Mouse (Mus musculus) heart, embryonic 15.5 days (tissue): Measurements from ENCODE around the gene Sgsm2. TPM values are rescaled to one million over a fixed set of nuclear protein-coding genes. Genes with fewer than 3 reads are reported as not detected.

Experiments
- ATAC-seq: fragments of 200-750 bp; cut with Nextera tagmentation; replicated peaks from 2 replicates; pipeline ENCODE4 v1.8.0; 2017; ENCODE audit warnings: low read depth, moderate TSS enrichment; ENCODE audit not compliant: insufficient number of reproducible peaks, insufficient read depth, low FRiP score
- H3K27ac ChIP-seq: fragments of 300-500 bp; sonication (generic); 2 replicates; pipeline ENCODE4 v1.5.1; 2015; ENCODE audit warnings: mild to moderate bottlenecking, inconsistent platforms
- H3K27me3 ChIP-seq: fragments of 300-500 bp; sonication (generic); 2 replicates; pipeline ENCODE4 v1.6.1; 2015; ENCODE audit warnings: inconsistent platforms
- H3K36me3 ChIP-seq: fragments of 300-500 bp; sonication (generic); 2 replicates; pipeline ENCODE4 v1.6.1; 2015; ENCODE audit warnings: mild to moderate bottlenecking, inconsistent platforms
- H3K4me1 ChIP-seq: fragments of 300-500 bp; sonication (generic); replicated peaks from 2 replicates; pipeline ENCODE4 v1.6.1; 2015; ENCODE audit warnings: inconsistent platforms
- H3K4me2 ChIP-seq: fragments of 300-500 bp; sonication (generic); 2 replicates; pipeline ENCODE4 v1.6.1; 2015; ENCODE audit warnings: inconsistent platforms, mild to moderate bottlenecking, moderate library complexity
- H3K4me3 ChIP-seq: fragments of 300-500 bp; sonication (generic); 2 replicates; pipeline ENCODE4 v1.5.1; 2015; ENCODE audit warnings: mild to moderate bottlenecking, inconsistent platforms
- H3K9ac ChIP-seq: fragments of 300-500 bp; sonication (generic); 2 replicates; pipeline ENCODE4 v1.6.1; 2015; ENCODE audit warnings: mild to moderate bottlenecking, inconsistent platforms
- H3K9me3 ChIP-seq: fragments of 300-500 bp; sonication (generic); replicated peaks from 2 replicates; pipeline ENCODE4 v1.6.1; 2016; ENCODE audit warnings: inconsistent platforms
- whole genome bisulfite sequencing: fragments of 180-500 bp; shearing (Covaris S2); methylation state at CpG from one replicate; pipeline ENCODE4 v1.1.7; 2015; ENCODE audit warnings: mixed read lengths; 5-methylcytosine and 5-hydroxymethylcytosine counted together
- polyA plus RNA-seq: library from polyadenylated mRNA; unstranded; fragments of >200 nt; fragmentation: Nextera tagmentation; extraction: Ambion mirVana; gene quantifications from 2 replicates; pipeline ENCODE4 v1.2.1, GENCODE M21; 2015

The Sgsm2 gene
- polyA plus RNA-seq, 1 experiment from 2014 or later, result 3.5 TPM

DNA sequence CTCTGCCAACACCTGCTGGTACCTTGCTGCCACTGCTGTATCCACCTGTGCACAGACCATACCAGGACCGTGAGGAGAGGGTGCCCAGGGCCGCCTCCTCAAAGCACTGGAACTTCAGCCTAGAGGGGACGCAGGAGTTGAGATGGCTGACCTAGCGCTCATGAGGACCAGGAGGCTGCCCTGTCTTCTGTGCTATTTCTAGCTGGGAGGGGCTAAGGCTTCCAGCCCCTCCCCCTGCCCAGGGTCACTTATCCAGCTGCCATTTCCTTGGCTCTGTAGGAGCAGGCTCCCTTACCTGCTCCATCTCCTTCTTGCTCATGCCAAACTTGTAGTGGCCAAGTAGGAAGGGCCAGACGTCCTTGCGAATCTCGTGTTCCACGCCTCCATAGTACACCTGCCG is 39.1 kb downstream of the Sgsm2 start:
- Histone ChIP-seq H3K4me1 (0 out of 2 replicates have a peak, but pooled peaks cover 6% of the 10 kb centered on the region), H3K27ac (no peak overlapping the region), H3K9ac (no peak overlapping the region), H3K9me3 (no peaks in the 10 kb centered on the region), H3K27me3 (no peaks in the 10 kb centered on the region), H3K4me2 (no peak overlapping the region), H3K4me3 (no peak overlapping the region), H3K36me3 (no peaks in the 10 kb centered on the region; the same call in 1 of the 2 replicates)
- 80% methylated on average over 9 of the region's 9 CpGs for WGBS
- ATAC-seq, result no peak

GRCm38 (mm10) chr11:74850998-74851661 is 45.7 kb downstream of the Sgsm2 start:
- 73% methylated on average over 14 of the region's 14 CpGs for WGBS
- Histone ChIP-seq H3K27ac (no peak overlapping the region), H3K9me3 (no peaks in the 10 kb centered on the region), H3K27me3 (no peaks in the 10 kb centered on the region), H3K9ac (no peak overlapping the region), H3K4me3 (no peak overlapping the region), H3K4me2 (no peak overlapping the region), H3K36me3 (no peaks in the 10 kb centered on the region; the same call in 1 of the 2 replicates), H3K4me1 (peaks cover 28% of the 10 kb centered on the region)
- no peak for ATAC-seq

GRCm38 (mm10) chr11:74847919-74848521 is 48.8 kb downstream of the Sgsm2 start:
- Histone ChIP-seq H3K36me3 (peaks cover 5% of the 10 kb centered on the region), H3K4me2 (peak overlapping the region; percentile 46), H3K4me1 (peaks cover 37% of the 10 kb centered on the region), H3K27me3 (no peaks in the 10 kb centered on the region), H3K27ac (peak overlapping the region; percentile 65), H3K4me3 (no peak overlapping the region), H3K9ac (0 out of 2 replicates have a peak overlapping the region, but pooled peaks have one; percentile 12), H3K9me3 (no peaks in the 10 kb centered on the region)
- peak; percentile 66 for ATAC-seq
- 5% methylated on average over 13 of the region's 13 CpGs for WGBS

- Histone ChIP-seq H3K9ac (no peak overlapping the region), H3K4me1 (peaks cover 58% of the 10 kb centered on the region), H3K4me3 (no peak overlapping the region), H3K9me3 (no peaks in the 10 kb centered on the region), H3K27me3 (no peaks in the 10 kb centered on the region), H3K4me2 (no peak overlapping the region), H3K36me3 (peaks cover 15% of the 10 kb centered on the region), H3K27ac (no peak overlapping the region)
- WGBS, result 75% methylated on average over 3 of the region's 3 CpGs
- no peak for ATAC-seq
Observed at GRCm38 (mm10) chr11:74845784-74846183, 51.1 kb downstream of the Sgsm2 start.

GRCm38 (mm10) chr11:74843761-74844160 is 53.1 kb downstream of the Sgsm2 start:
- H3K9ac ChIP-seq, result no peak overlapping the region

GRCm38 (mm10) chr11:74843435-74843714 is 53.5 kb downstream of the Sgsm2 start:
- H3K27me3 ChIP-seq, result no peaks in the 10 kb centered on the region
- 59% methylated on average over 2 of the region's 2 CpGs for WGBS
- H3K9me3 ChIP-seq, result no peaks in the 10 kb centered on the region
- no peak overlapping the region for H3K4me3 ChIP-seq
- peaks cover 15% of the 10 kb centered on the region for H3K36me3 ChIP-seq
- peak overlapping the region; percentile 15 for H3K27ac ChIP-seq
- no peak overlapping the region for H3K9ac ChIP-seq
- peaks cover 50% of the 10 kb centered on the region for H3K4me1 ChIP-seq
- ATAC-seq, result no peak
- H3K4me2 ChIP-seq, result no peak overlapping the region

More at GRCm38 (mm10) chr11:74843761-74844160, 53.1 kb downstream of the Sgsm2 start:
- H3K27me3 ChIP-seq, result no peaks in the 10 kb centered on the region
- 72% methylated on average over 5 of the region's 5 CpGs for WGBS
- peaks cover 53% of the 10 kb centered on the region for H3K4me1 ChIP-seq
- peak overlapping the region; percentile 15 for H3K27ac ChIP-seq
- no peaks in the 10 kb centered on the region for H3K9me3 ChIP-seq
- no peak overlapping the region for H3K4me2 ChIP-seq
- H3K36me3 ChIP-seq, result peaks cover 15% of the 10 kb centered on the region
- ATAC-seq, result no peak
- no peak overlapping the region for H3K4me3 ChIP-seq

- H3K4me2 ChIP-seq, result no peak overlapping the region
- no peaks in the 10 kb centered on the region for H3K27me3 ChIP-seq
- H3K36me3 ChIP-seq, result peaks cover 15% of the 10 kb centered on the region
- H3K4me3 ChIP-seq, result no peak overlapping the region
- 87% methylated on average over 21 of the region's 22 CpGs for WGBS
- peak overlapping the region; percentile 15 for H3K27ac ChIP-seq
- ATAC-seq, result no peak
- no peak overlapping the region for H3K9ac ChIP-seq
- peaks cover 46% of the 10 kb centered on the region for H3K4me1 ChIP-seq
- no peaks in the 10 kb centered on the region for H3K9me3 ChIP-seq
Observed at GRCm38 (mm10) chr11:74842656-74843434, 54.0 kb downstream of the Sgsm2 start.

DNA sequence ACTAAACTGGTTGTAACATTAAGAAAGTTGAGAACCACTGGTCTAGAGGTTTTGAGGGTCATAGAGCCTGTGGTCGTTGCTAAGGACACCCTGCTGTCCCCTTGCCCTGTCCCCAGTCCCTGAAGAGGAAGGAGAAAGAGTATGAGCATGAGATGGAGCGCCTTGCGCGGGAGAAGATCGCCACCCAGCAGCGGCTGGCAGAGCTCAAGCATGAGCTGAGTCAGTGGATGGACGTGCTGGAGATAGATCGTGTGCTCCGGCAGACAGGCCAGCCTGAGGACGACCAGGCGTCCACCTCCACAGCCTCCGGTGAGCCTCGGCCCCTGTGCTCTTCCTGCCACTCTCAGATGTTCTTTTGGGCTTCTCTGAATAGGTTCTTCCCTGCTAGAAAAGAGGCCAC is 54.8 kb downstream of the Sgsm2 start:
- peaks cover 51% of the 10 kb centered on the region for H3K4me1 ChIP-seq
- 0 out of 2 replicates have a peak overlapping the region, but pooled peaks have one; percentile 52 for H3K27ac ChIP-seq
- H3K9me3 ChIP-seq, result no peaks in the 10 kb centered on the region
- H3K36me3 ChIP-seq, result peaks cover 15% of the 10 kb centered on the region
- no peak overlapping the region for H3K9ac ChIP-seq
- no peaks in the 10 kb centered on the region for H3K27me3 ChIP-seq
- no peak overlapping the region for H3K4me2 ChIP-seq
- ATAC-seq, result no peak
- WGBS, result 82% methylated on average over 13 of the region's 13 CpGs
- H3K4me3 ChIP-seq, result no peak overlapping the region

DNA sequence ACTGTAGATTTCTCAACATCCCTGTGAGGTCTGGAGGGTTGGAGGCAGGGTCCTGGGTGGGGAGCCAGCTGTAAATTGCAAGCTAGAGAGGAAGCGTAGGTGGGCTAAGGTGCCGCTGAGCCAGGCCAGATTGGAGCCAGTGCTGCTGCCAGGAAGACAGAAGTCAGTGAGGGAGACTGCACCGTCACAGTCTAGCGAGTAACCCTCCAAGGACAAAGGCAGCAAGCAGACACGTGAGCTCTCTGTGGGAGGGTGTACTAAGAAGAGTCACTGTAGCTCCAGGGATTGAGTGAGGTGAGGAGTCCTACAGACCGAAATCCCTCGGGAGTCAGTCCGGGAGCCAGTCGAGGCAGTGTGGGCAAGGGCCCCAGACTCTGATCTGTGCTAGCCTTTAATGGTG is 55.5 kb downstream of the Sgsm2 start:
- 0 out of 2 replicates have a peak overlapping the region, but pooled peaks have one; percentile 0 for H3K9ac ChIP-seq
- no peaks in the 10 kb centered on the region for H3K9me3 ChIP-seq
- no peaks in the 10 kb centered on the region for H3K27me3 ChIP-seq
- H3K4me3 ChIP-seq, result no peak overlapping the region
- no peak for ATAC-seq
- WGBS, result 63% methylated on average over 9 of the region's 9 CpGs
- H3K4me2 ChIP-seq, result no peak overlapping the region
- peaks cover 57% of the 10 kb centered on the region for H3K4me1 ChIP-seq
- peaks cover 15% of the 10 kb centered on the region for H3K36me3 ChIP-seq
- peak overlapping the region; percentile 52 for H3K27ac ChIP-seq

DNA sequence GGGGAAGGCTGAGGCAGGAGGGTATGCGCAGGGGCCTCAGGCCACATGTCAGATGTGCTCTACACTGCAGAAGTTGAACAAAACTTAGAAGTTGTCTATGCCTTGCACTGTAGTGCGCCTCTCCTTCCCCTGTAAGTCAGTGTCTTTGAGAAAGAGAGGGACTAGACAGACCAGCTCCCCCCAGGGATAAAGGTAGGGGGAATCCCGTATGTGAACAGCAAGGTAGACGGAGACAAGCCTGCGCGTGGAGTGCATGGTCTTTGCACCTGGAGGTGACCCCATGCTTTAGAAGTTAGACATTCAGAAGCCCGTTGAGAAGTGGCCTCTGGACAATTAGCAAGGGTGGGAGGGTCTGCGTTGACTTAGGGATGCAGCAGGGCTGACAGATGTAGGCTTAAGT is 56.1 kb downstream of the Sgsm2 start:
- H3K27ac ChIP-seq, result peak overlapping the region; percentile 52
- H3K27me3 ChIP-seq, result no peaks in the 10 kb centered on the region
- H3K36me3 ChIP-seq, result peaks cover 14% of the 10 kb centered on the region
- WGBS, result 86% methylated on average over 8 of the region's 8 CpGs
- peaks cover 63% of the 10 kb centered on the region for H3K4me1 ChIP-seq
- H3K4me2 ChIP-seq, result no peak overlapping the region
- ATAC-seq, result no peak
- no peaks in the 10 kb centered on the region for H3K9me3 ChIP-seq
- no peak overlapping the region for H3K4me3 ChIP-seq
- 0 out of 2 replicates have a peak overlapping the region, but pooled peaks have one; percentile 0 for H3K9ac ChIP-seq
